Mouse (Mus musculus): Measurements from ENCODE around the gene Zan. TPM values are rescaled to one million over a fixed set of nuclear protein-coding genes. Genes with fewer than 3 reads are reported as not detected.

Gene Zan
- polyA plus RNA-seq, 1 experiment from 2014 or later: 0.06 TPM

GRCm38 (mm10) chr5:137383441-137383840, 93.4 kb downstream of the Zan start:
- H3K27ac ChIP-seq (ENCODE audit: low read depth, low read length): no peak overlapping the region
- no peaks in the 10 kb centered on the region for H3K9me3 ChIP-seq (ENCODE audit: control insufficient read depth, low read length)
- no peak for DNase-seq (ENCODE audit: low spot score)
- no peak overlapping the region for H3K4me2 ChIP-seq (replicated peaks; ENCODE audit: low read depth, low read length)
- H3K27me3 ChIP-seq (ENCODE audit: control insufficient read depth, insufficient read depth, low read length): no peaks in the 10 kb centered on the region
- H3K9ac ChIP-seq (ENCODE audit: low read depth, low read length): no peak overlapping the region
- no peak overlapping the region for H3K4me3 ChIP-seq (ENCODE audit: low read depth, low read length)
- ATAC-seq (ENCODE audit: low FRiP score): no peak
- WGBS: 83% methylated on average over 7 of the region's 7 CpGs
- no peaks in the 10 kb centered on the region for H3K4me1 ChIP-seq (replicated peaks; ENCODE audit: control insufficient read depth, insufficient read depth, low read length)
- H3K36me3 ChIP-seq (ENCODE audit: control insufficient read depth, insufficient read depth, low read length): no peaks in the 10 kb centered on the region

- Histone ChIP-seq H3K27ac (ENCODE audit: low read depth, low read length) (no peak overlapping the region), H3K4me2 (replicated peaks; ENCODE audit: low read depth, low read length) (no peak overlapping the region), H3K4me3 (ENCODE audit: low read depth, low read length) (no peak overlapping the region), H3K4me1 (replicated peaks; ENCODE audit: control insufficient read depth, insufficient read depth, low read length) (no peaks in the 10 kb centered on the region), H3K27me3 (ENCODE audit: control insufficient read depth, insufficient read depth, low read length) (no peaks in the 10 kb centered on the region), H3K9me3 (ENCODE audit: control insufficient read depth, low read length) (no peaks in the 10 kb centered on the region), H3K36me3 (ENCODE audit: control insufficient read depth, insufficient read depth, low read length) (no peaks in the 10 kb centered on the region), H3K9ac (ENCODE audit: low read depth, low read length) (no peak overlapping the region)
- ATAC-seq (ENCODE audit: low FRiP score) (no peak), DNase-seq (ENCODE audit: low spot score) (peak; percentile 78)
- 40% methylated on average over 3 of the region's 4 CpGs for WGBS
Measured at GRCm38 (mm10) chr5:137381152-137381551, 95.7 kb downstream of the Zan start.

- Histone ChIP-seq H3K9me3 (ENCODE audit: control insufficient read depth, low read length) (no peaks in the 10 kb centered on the region), H3K4me3 (ENCODE audit: low read depth, low read length) (no peak overlapping the region), H3K4me1 (replicated peaks; ENCODE audit: control insufficient read depth, insufficient read depth, low read length) (no peaks in the 10 kb centered on the region), H3K4me2 (replicated peaks; ENCODE audit: low read depth, low read length) (no peak overlapping the region), H3K36me3 (ENCODE audit: control insufficient read depth, insufficient read depth, low read length) (no peaks in the 10 kb centered on the region), H3K27me3 (ENCODE audit: control insufficient read depth, insufficient read depth, low read length) (no peaks in the 10 kb centered on the region), H3K27ac (ENCODE audit: low read depth, low read length) (no peak overlapping the region), H3K9ac (ENCODE audit: low read depth, low read length) (no peak overlapping the region)
- DNase-seq (ENCODE audit: low spot score): no peak
- no peak for ATAC-seq (ENCODE audit: low FRiP score)
- WGBS: 34% methylated on average over 10 of the region's 15 CpGs
Measured at GRCm38 (mm10) chr5:137377603-137378002, 99.3 kb downstream of the Zan start.

- Histone ChIP-seq H3K4me1 (replicated peaks; ENCODE audit: control insufficient read depth, insufficient read depth, low read length) (no peaks in the 10 kb centered on the region), H3K4me2 (replicated peaks; ENCODE audit: low read depth, low read length) (no peak overlapping the region), H3K9me3 (ENCODE audit: control insufficient read depth, low read length) (no peaks in the 10 kb centered on the region), H3K9ac (ENCODE audit: low read depth, low read length) (no peak overlapping the region), H3K36me3 (ENCODE audit: control insufficient read depth, insufficient read depth, low read length) (0 out of 2 replicates have a peak, but pooled peaks cover 4% of the 10 kb centered on the region), H3K27ac (ENCODE audit: low read depth, low read length) (no peak overlapping the region), H3K27me3 (ENCODE audit: control insufficient read depth, insufficient read depth, low read length) (no peaks in the 10 kb centered on the region), H3K4me3 (ENCODE audit: low read depth, low read length) (no peak overlapping the region)
- DNase-seq (ENCODE audit: low spot score) (peak; percentile 37), ATAC-seq (ENCODE audit: low FRiP score) (no peak)
- 39% methylated on average over 10 of the region's 11 CpGs for WGBS
Measured at GRCm38 (mm10) chr5:137377176-137377575, 99.7 kb downstream of the Zan start.

- Histone ChIP-seq H3K9me3 (ENCODE audit: control insufficient read depth, low read length) (no peaks in the 10 kb centered on the region), H3K4me3 (ENCODE audit: low read depth, low read length) (no peak overlapping the region), H3K4me1 (replicated peaks; ENCODE audit: control insufficient read depth, insufficient read depth, low read length) (no peaks in the 10 kb centered on the region), H3K27ac (ENCODE audit: low read depth, low read length) (no peak overlapping the region), H3K9ac (ENCODE audit: low read depth, low read length) (no peak overlapping the region), H3K27me3 (ENCODE audit: control insufficient read depth, insufficient read depth, low read length) (no peaks in the 10 kb centered on the region), H3K36me3 (ENCODE audit: control insufficient read depth, insufficient read depth, low read length) (peaks cover 7% of the 10 kb centered on the region; the same call in 1 of the 2 replicates), H3K4me2 (replicated peaks; ENCODE audit: low read depth, low read length) (no peak overlapping the region)
- DNase-seq (ENCODE audit: low spot score): peak; percentile 57
- ATAC-seq (ENCODE audit: low FRiP score): 0 out of 2 replicates have a peak, but pooled peaks have one; percentile 29
- WGBS: 56% methylated on average over 9 of the region's 9 CpGs
Measured at GRCm38 (mm10) chr5:137376722-137377121, 100.1 kb downstream of the Zan start.

GRCm38 (mm10) chr5:137376198-137376597, 100.7 kb downstream of the Zan start:
- WGBS: 45% methylated on average over 7 of the region's 7 CpGs
- Histone ChIP-seq H3K36me3 (ENCODE audit: control insufficient read depth, insufficient read depth, low read length) (peaks cover 11% of the 10 kb centered on the region; the same call in 1 of the 2 replicates), H3K4me3 (ENCODE audit: low read depth, low read length) (no peak overlapping the region), H3K27me3 (ENCODE audit: control insufficient read depth, insufficient read depth, low read length) (no peaks in the 10 kb centered on the region), H3K9ac (ENCODE audit: low read depth, low read length) (no peak overlapping the region), H3K4me1 (replicated peaks; ENCODE audit: control insufficient read depth, insufficient read depth, low read length) (no peaks in the 10 kb centered on the region), H3K27ac (ENCODE audit: low read depth, low read length) (no peak overlapping the region), H3K4me2 (replicated peaks; ENCODE audit: low read depth, low read length) (no peak overlapping the region), H3K9me3 (ENCODE audit: control insufficient read depth, low read length) (no peaks in the 10 kb centered on the region)
- DNase-seq (ENCODE audit: low spot score) (peak; percentile 44), ATAC-seq (ENCODE audit: low FRiP score) (peak; percentile 18; the same call in 1 of the 2 replicates)

- Histone ChIP-seq H3K9me3 (ENCODE audit: control insufficient read depth, low read length) (no peaks in the 10 kb centered on the region), H3K9ac (ENCODE audit: low read depth, low read length) (no peak overlapping the region), H3K27me3 (ENCODE audit: control insufficient read depth, insufficient read depth, low read length) (no peaks in the 10 kb centered on the region), H3K27ac (ENCODE audit: low read depth, low read length) (no peak overlapping the region), H3K4me1 (replicated peaks; ENCODE audit: control insufficient read depth, insufficient read depth, low read length) (no peaks in the 10 kb centered on the region), H3K36me3 (ENCODE audit: control insufficient read depth, insufficient read depth, low read length) (peaks cover 12% of the 10 kb centered on the region; the same call in 1 of the 2 replicates), H3K4me3 (ENCODE audit: low read depth, low read length) (no peak overlapping the region), H3K4me2 (replicated peaks; ENCODE audit: low read depth, low read length) (no peak overlapping the region)
- 41% methylated on average over 2 of the region's 2 CpGs for WGBS
- no peak; the same call in 1 of the 2 replicates for ATAC-seq (ENCODE audit: low FRiP score)
- DNase-seq (ENCODE audit: low spot score): peak; percentile 21
Measured at GRCm38 (mm10) chr5:137375627-137376026, 101.2 kb downstream of the Zan start.

- WGBS: 82% methylated on average over 4 of the region's 4 CpGs
- no peak for DNase-seq (ENCODE audit: low spot score)
- no peak overlapping the region for H3K4me2 ChIP-seq (replicated peaks; ENCODE audit: low read depth, low read length)
- no peaks in the 10 kb centered on the region for H3K4me1 ChIP-seq (replicated peaks; ENCODE audit: control insufficient read depth, insufficient read depth, low read length)
- no peaks in the 10 kb centered on the region for H3K9me3 ChIP-seq (ENCODE audit: control insufficient read depth, low read length)
- no peak overlapping the region for H3K27ac ChIP-seq (ENCODE audit: low read depth, low read length)
- ATAC-seq (ENCODE audit: low FRiP score): no peak
- H3K4me3 ChIP-seq (ENCODE audit: low read depth, low read length): no peak overlapping the region
- H3K9ac ChIP-seq (ENCODE audit: low read depth, low read length): no peak overlapping the region
- H3K36me3 ChIP-seq (ENCODE audit: control insufficient read depth, insufficient read depth, low read length): peaks cover 14% of the 10 kb centered on the region; the same call in 1 of the 2 replicates
- H3K27me3 ChIP-seq (ENCODE audit: control insufficient read depth, insufficient read depth, low read length): no peaks in the 10 kb centered on the region
Measured at GRCm38 (mm10) chr5:137374521-137375080, 102.3 kb downstream of the Zan start.

- no peak overlapping the region for H3K4me3 ChIP-seq (ENCODE audit: low read depth, low read length)
- no peak overlapping the region for H3K27ac ChIP-seq (ENCODE audit: low read depth, low read length)
- H3K27me3 ChIP-seq (ENCODE audit: control insufficient read depth, insufficient read depth, low read length): no peaks in the 10 kb centered on the region
- 91% methylated on average over 12 of the region's 12 CpGs for WGBS
- H3K4me2 ChIP-seq (replicated peaks; ENCODE audit: low read depth, low read length): no peak overlapping the region
- peaks cover 14% of the 10 kb centered on the region; the same call in 1 of the 2 replicates for H3K36me3 ChIP-seq (ENCODE audit: control insufficient read depth, insufficient read depth, low read length)
- DNase-seq (ENCODE audit: low spot score) (no peak), ATAC-seq (ENCODE audit: low FRiP score) (no peak)
- H3K9me3 ChIP-seq (ENCODE audit: control insufficient read depth, low read length): no peaks in the 10 kb centered on the region
- H3K4me1 ChIP-seq (replicated peaks; ENCODE audit: control insufficient read depth, insufficient read depth, low read length): no peaks in the 10 kb centered on the region
- H3K9ac ChIP-seq (ENCODE audit: low read depth, low read length): no peak overlapping the region
Measured at GRCm38 (mm10) chr5:137373371-137373950, 103.4 kb downstream of the Zan start.
